Mouse (Mus musculus) E14TG2a.4 (cell line): ENCODE data around the gene B3gat2.

Experiments
- H3K27me3 ChIP-seq: 2 replicates; pipeline ENCODE4 v1.6.1; 2014; ENCODE audit warnings: low read length, control low read depth; ENCODE audit not compliant: insufficient read depth
- H3K36me3 ChIP-seq: 2 replicates; pipeline ENCODE4 v1.6.1; 2014; ENCODE audit warnings: low read length, control low read depth; ENCODE audit not compliant: insufficient read depth
- H3K4me1 ChIP-seq: replicated peaks from 2 replicates; pipeline ENCODE4 v1.6.1; 2014; ENCODE audit warnings: low read depth, low read length, control low read depth
- H3K4me3 ChIP-seq: replicated peaks from 2 replicates; pipeline ENCODE4 v1.5.1; 2014; ENCODE audit warnings: mild to moderate bottlenecking, low read length
- H3K9me3 ChIP-seq: 2 replicates; pipeline ENCODE4 v1.6.1; 2014; ENCODE audit warnings: low read length, control low read depth
- CTCF ChIP-seq: conservative IDR thresholded peaks from 2 replicates; pipeline ENCODE4 v1.5.1; 2014; ENCODE audit warnings: low read length
- NANOG ChIP-seq: IDR thresholded peaks from 2 replicates; pipeline ENCODE4 v1.6.1; 2014; ENCODE audit warnings: borderline replicate concordance, low read length, mixed read lengths
- POU5F1 ChIP-seq: IDR thresholded peaks from 2 replicates; pipeline ENCODE4 v1.6.1; 2014; ENCODE audit warnings: low read length, borderline replicate concordance

Gene B3gat2

DNA sequence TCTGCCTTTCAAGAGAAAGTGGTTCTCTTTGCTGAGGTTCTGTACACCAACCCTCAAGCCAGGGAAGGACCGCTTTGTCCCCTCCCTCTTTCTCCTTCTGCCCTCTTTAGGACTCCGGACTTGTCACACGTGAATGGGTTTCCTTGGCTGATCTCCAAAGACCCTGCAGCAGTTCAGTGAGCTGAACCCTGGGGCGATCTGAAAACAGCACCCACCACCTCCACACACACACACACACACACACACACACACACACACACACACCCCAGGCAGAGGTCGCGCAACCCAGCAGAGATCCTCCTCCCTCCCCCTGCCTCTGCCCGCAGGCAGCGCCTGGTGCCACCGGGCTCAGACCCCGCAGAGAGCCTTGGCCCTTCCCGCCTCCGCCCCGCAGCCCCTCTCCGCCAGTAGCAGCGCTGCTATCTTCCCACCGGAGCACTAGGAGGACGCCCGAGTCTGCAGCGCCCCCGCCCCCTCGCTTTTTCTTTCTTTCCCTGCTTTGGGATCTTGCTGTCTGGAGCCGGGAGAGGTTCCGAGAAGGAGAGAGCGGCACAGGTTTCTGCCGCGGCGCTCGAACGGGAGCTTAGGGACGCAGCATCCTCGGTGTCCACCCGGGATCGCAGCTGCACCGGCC is at the start of gene B3gat2:
Gene B3gat2 (plus strand): TSS at position 252 of the 634 bp plus-strand sequence.
- peak within 1 kb of the TSS; percentile 86 for H3K4me3 ChIP-seq
- no peaks in the 10 kb centered on the region for H3K36me3 ChIP-seq
- TF ChIP-seq NANOG (no peak), POU5F1 (no peak), CTCF (no peak)
- no peaks in the 10 kb centered on the region for H3K9me3 ChIP-seq
- peaks cover 13% of the 10 kb centered on the region for H3K4me1 ChIP-seq
- peaks cover 67% of the 10 kb centered on the region for H3K27me3 ChIP-seq

DNA sequence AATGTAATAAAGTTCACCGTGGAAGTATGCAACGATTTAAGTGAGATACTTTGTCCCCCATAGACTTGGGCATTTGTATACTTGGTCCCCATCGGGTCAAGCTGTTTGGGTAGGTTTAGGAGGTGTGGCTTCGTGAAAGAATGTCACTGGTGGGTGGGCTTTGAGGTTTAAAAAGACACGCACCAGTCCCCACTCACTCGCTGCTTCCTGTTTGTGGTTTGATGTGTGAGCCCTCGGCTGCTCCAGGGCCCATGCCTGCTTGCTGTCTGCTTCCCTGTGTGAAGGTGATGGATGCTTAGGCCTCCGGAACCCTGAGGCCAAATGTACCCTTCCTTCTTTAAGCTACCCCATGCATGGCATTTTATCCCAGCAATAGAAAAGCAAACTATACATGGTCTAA is 41.2 kb upstream of the B3gat2 start:
- TF ChIP-seq CTCF (no peak), NANOG (no peak), POU5F1 (no peak)
- no peaks in the 10 kb centered on the region for H3K4me1 ChIP-seq
- H3K27me3 ChIP-seq = no peaks in the 10 kb centered on the region
- no peak overlapping the region for H3K4me3 ChIP-seq
- H3K9me3 ChIP-seq = peaks cover 25% of the 10 kb centered on the region
- H3K36me3 ChIP-seq = no peaks in the 10 kb centered on the region

DNA sequence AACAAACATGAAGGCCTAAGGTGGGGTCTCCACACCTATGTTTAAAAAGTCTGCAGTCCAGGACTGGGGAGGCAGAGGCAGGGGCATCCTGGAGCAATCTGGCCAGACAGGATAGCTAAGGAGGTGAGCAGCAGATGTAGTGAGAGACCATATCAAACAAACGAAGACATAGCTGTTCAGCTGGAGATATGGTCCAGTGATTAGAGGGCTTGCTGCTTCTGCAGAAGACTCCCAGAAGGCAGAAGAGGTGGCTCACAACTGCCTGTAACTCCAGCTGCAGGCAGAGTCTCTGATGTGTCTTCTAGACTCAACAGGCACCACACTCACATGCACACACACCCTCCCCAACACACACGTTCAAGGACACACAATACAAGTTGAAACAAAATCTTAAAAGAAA is 40.5 kb upstream of the B3gat2 start:
- Histone ChIP-seq H3K9me3 (peaks cover 25% of the 10 kb centered on the region), H3K4me1 (no peaks in the 10 kb centered on the region), H3K36me3 (no peaks in the 10 kb centered on the region), H3K27me3 (no peaks in the 10 kb centered on the region), H3K4me3 (no peak overlapping the region)
- TF ChIP-seq NANOG = no peak
- TF ChIP-seq POU5F1 = no peak

DNA sequence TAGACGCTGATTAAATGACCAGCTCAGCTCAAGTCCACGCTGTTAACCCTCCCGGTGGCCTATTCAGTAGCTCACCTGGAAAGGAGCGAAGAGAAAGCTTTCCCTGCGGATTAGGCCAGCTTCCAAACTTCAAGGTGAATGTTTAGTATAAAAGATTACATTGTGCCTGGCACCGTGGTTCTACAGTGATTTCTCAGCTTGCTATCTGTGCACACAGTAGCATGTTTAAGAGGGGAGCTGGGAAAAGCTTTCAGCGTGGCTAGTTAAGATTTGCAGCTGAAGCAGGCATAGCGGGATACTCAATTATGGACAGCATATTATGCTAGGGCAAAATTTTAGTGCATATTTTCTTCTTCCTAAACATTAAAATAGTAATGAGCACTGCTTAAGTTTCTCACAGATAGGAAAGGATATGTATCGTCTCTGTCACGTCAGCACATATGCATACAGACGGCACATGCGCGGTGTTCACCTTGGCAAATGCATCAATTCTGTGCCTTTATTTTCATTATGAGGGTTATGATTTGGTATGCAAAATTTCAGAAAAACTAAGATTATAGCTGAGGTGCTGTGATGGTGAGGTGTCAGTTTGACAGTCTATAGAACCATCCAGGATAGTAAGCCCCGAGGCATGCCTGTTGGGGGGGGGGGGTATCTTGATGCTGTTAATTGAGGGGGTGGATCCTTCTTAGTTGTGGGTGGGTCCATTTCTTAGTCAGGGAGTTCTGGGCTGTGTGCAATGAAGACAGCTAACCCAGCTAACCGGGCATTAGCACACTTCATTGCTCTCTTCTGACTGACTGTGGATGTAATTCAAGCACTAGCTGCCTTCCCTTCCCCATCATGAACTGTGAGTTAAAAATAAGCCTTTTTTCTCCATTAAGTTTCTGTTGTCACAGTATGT is 38.8 kb upstream of the B3gat2 start:
- H3K36me3 ChIP-seq = no peaks in the 10 kb centered on the region
- no peak for TF ChIP-seq CTCF
- H3K9me3 ChIP-seq = peaks cover 25% of the 10 kb centered on the region
- no peaks in the 10 kb centered on the region for H3K27me3 ChIP-seq
- H3K4me1 ChIP-seq = no peaks in the 10 kb centered on the region
- H3K4me3 ChIP-seq = no peak overlapping the region

DNA sequence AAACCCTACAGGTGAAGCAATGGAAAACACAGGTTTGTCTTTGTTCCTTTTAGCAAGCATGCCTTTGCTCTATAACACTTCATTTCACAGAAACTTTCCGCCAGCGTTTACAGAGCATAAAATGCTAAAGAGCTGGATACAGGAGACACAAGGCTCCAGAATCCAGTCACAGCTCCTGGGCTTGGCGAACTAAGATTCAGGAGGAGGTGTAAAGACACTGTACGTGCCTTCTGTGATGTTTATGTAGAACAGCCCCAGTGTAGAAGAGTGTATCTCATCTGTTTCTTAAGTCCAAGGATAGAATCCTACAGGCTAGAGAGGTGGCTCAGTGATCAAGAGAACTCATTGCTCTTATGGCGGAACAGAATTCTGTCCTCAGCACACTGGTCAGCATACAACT is 30.2 kb upstream of the B3gat2 start:
- no peak overlapping the region for H3K4me3 ChIP-seq
- H3K4me1 ChIP-seq = no peaks in the 10 kb centered on the region
- H3K27me3 ChIP-seq = no peaks in the 10 kb centered on the region
- no peaks in the 10 kb centered on the region for H3K36me3 ChIP-seq
- H3K9me3 ChIP-seq = peaks cover 6% of the 10 kb centered on the region; the same call in 1 of the 2 replicates
- TF ChIP-seq CTCF = no peak
- TF ChIP-seq POU5F1 = no peak
- no peak for TF ChIP-seq NANOG

DNA sequence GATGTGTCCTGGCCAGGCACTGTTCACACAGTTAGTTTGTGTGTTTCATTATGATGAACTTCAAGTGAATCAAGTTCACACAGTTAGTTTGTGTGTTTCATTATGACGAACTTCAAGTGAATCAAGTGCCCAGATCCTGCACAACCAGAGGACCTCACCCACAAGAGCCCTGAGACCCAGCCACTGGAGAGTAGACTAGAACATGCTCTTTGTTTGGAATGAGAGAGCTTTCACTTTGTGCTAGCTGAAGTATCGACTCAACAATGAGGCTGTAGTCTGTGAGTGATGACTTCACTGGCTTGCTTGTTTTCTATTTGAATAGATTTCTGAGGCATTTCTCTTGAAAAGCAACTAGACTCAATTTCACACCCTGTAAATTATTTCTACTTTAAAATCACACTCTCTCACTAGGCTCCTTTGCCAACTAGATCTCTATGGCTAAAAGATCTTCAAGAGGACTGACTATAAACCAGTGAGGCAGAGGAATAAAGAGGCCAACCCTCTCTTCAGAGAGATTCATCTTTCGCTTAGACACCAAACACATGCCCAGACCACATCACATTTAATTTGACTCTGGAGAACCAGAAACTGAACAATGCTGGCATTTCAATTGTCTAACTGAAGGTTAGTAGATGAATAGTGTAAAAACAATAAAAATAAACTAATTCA is 10.6 kb upstream of the B3gat2 start:
- H3K9me3 ChIP-seq = no peaks in the 10 kb centered on the region
- H3K4me3 ChIP-seq = no peak overlapping the region
- TF ChIP-seq CTCF = no peak
- no peak for TF ChIP-seq POU5F1
- TF ChIP-seq NANOG = no peak
- no peaks in the 10 kb centered on the region for H3K36me3 ChIP-seq
- H3K27me3 ChIP-seq = no peaks in the 10 kb centered on the region
- 0 out of 2 replicates have a peak, but pooled peaks cover 2% of the 10 kb centered on the region for H3K4me1 ChIP-seq

DNA sequence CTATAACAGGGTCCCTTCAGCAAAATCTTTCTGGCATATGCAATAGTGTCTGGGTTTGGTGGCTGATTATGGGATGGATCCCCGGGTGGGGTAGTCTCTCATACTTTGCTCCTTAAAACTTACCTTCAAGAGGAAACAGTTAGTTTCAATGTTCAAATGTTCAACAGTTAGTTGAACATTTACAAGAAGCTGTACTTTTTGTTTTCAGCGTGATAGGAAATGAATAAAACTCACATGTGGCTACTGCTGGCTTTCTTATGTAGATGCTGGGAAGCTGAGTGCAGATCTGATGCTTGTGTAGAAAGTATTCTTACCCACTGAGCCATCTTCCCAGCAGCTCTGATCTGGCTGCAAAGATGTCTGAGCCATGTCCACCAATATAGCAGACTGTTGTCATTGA is 8.5 kb upstream of the B3gat2 start:
- no peaks in the 10 kb centered on the region for H3K36me3 ChIP-seq
- 0 out of 2 replicates have a peak, but pooled peaks cover 2% of the 10 kb centered on the region for H3K4me1 ChIP-seq
- no peaks in the 10 kb centered on the region for H3K9me3 ChIP-seq
- H3K4me3 ChIP-seq = no peak overlapping the region
- TF ChIP-seq NANOG = no peak
- no peak for TF ChIP-seq CTCF
- TF ChIP-seq POU5F1 = no peak
- no peaks in the 10 kb centered on the region for H3K27me3 ChIP-seq

DNA sequence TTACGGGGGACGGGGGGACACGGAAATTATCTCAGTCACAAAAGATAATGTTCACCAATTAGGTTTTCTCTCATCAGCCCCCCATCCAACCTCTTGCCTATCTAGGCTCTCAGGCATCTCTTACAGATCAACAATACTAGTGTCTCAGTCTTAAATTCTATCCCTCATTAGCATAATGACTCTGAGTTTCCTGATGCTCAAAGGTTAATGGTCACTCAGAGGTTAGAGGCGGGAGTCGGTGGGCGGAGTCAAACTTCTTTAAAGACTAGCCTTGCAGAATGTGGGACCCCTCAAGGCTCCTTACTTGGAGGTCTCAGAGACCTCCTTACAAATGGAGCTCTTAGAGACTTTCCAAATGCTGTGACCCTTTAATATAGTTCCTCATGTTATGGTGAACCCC is 8.0 kb upstream of the B3gat2 start:
- TF ChIP-seq NANOG (no peak), POU5F1 (no peak), CTCF (no peak)
- H3K27me3 ChIP-seq = no peaks in the 10 kb centered on the region
- no peaks in the 10 kb centered on the region for H3K36me3 ChIP-seq
- H3K4me1 ChIP-seq = 0 out of 2 replicates have a peak, but pooled peaks cover 2% of the 10 kb centered on the region
- H3K9me3 ChIP-seq = no peaks in the 10 kb centered on the region
- no peak overlapping the region for H3K4me3 ChIP-seq

DNA sequence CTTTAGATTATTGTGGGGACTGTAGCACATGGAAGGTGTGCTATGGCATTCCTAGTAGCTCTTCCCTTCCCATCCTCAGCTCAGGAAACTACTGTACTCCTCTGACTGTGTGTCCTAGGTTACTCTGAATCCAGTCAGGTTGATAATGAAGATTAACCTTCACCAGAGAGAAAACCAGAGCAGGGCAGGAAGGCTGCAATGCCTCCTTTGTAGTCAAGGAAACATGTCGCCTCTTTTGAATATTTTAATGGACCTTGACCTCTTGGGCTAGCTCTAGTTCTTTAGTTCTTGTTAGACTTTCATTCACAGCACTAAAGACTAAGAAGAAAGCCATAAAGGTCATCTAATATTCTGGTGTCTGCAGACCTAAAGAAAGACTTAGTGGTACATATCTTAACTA is 7.2 kb upstream of the B3gat2 start:
- Histone ChIP-seq H3K4me1 (0 out of 2 replicates have a peak, but pooled peaks cover 2% of the 10 kb centered on the region), H3K36me3 (no peaks in the 10 kb centered on the region), H3K4me3 (no peak overlapping the region), H3K9me3 (no peaks in the 10 kb centered on the region), H3K27me3 (peaks cover 6% of the 10 kb centered on the region)
- TF ChIP-seq CTCF (no peak), POU5F1 (no peak), NANOG (no peak)
